Mouse (Mus musculus) neural tube, embryonic 10.5 days (tissue): Measurements from ENCODE around the gene Naxd.
A peak's percentile ranks its signal among the peaks of the same experiment; 100 is the strongest.
"Not testable (repeated sequence)": the region's sequence is repeated elsewhere in the genome, so short reads cannot be mapped to it uniquely, and the experiment has no call there.

ENCODE experiments used
- DNase-seq: peaks from one replicate; pipeline ENCODE4 v3.0.0-alpha.2; 2017; ENCODE audit warnings: low spot score; ENCODE audit errors: extremely low spot score

The Naxd gene

GRCm38 (mm10) chr8:11510971-11511370 lies 13.7 kb downstream of the Naxd start:
- DNase-seq: no peak

- DNase-seq: no peak
Measured at GRCm38 (mm10) chr8:11512711-11513110, 15.4 kb downstream of the Naxd start.

GRCm38 (mm10) chr8:11513247-11513646 lies 15.9 kb downstream of the Naxd start:
- DNase-seq: no peak

- DNase-seq: no peak
Measured at GRCm38 (mm10) chr8:11516292-11516691, 19.0 kb downstream of the Naxd start.

GRCm38 (mm10) chr8:11517366-11518055 lies 20.2 kb downstream of the Naxd start:
- DNase-seq: no peak

DNA sequence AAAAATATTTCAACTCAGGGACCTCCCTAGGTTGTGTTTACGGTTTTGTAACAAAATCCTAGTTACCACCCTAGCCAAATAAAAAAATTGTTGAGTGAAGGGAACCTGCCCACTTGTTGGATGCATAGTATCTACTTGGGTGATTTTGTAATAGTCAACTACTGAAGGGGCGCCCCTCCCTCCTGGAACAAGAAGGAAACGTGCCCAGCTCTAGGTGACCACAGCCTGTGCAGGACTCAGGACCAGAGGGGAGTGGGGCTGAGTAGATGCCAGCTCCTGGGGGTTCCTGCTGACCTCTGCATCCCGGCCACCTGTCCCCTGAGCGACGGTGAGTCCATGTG lies 20.7 kb downstream of the Naxd start:
- DNase-seq: no peak

DNA sequence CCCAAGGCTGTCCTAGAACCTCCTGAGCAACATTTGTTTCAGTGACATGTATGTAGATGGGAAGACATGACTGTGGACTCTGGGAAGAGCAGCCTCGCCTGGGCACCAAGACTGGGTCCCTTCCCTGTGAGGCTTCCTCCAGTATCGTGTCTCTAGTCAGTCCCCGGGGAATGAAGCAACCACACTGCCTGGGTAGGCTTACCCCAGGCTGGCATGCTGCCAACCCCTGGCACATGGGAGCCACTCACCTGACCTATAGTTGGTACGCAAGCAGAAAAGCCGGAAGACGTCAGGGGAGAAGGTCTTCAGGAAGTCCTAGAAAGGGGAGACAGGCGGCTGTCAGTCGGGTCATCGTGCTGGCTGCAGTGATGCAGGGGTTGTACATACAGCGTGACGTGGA lies 21.4 kb downstream of the Naxd start:
- DNase-seq: no peak

GRCm38 (mm10) chr8:11523331-11523730 lies 26.0 kb downstream of the Naxd start:
- no peak for DNase-seq

GRCm38 (mm10) chr8:11530155-11530770 lies 33.0 kb downstream of the Naxd start:
- DNase-seq: no peak

GRCm38 (mm10) chr8:11530849-11531248 lies 33.5 kb downstream of the Naxd start:
- no peak for DNase-seq

DNA sequence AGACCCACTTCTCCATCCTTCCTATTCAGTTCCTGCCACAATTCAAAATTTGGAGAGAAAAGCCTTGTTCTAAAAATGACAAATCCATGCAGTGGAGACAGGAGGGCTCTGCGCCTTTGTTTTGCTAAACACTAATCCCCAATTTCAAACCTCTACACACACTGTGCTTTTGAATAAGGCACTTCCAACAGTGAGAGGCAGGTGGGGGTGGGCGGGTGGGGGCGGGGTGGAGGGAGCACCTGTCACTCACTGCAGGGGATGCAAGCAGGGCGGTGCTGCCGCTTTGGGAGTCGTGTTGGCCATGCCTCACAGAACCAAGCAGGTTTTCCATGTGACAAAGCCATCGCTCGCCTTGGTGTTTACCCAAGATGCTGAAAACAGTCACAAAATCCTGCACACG lies 37.2 kb downstream of the Naxd start:
- no peak for DNase-seq

- DNase-seq: no peak
Measured at GRCm38 (mm10) chr8:11539049-11539448, 41.7 kb downstream of the Naxd start.

DNA sequence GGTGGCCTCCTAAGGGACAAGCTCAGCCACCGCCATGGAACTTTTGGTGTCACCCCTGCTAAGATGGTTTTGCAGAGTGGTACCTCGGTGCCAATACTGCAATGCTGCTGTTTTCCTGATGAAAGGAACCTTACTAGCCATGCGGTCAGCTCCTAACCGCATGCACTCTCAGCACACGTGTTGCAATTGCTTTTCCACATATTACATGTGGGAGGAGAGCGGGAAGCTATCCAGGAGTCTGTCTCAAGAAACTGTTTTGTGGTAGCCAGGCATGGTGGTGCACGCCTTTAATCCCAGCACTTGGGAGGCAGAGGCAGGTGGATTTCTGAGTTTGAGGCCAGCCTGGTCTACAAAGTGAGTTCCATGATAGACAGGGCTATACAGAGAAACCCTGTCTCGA lies 42.9 kb downstream of the Naxd start:
- DNase-seq: no peak

DNA sequence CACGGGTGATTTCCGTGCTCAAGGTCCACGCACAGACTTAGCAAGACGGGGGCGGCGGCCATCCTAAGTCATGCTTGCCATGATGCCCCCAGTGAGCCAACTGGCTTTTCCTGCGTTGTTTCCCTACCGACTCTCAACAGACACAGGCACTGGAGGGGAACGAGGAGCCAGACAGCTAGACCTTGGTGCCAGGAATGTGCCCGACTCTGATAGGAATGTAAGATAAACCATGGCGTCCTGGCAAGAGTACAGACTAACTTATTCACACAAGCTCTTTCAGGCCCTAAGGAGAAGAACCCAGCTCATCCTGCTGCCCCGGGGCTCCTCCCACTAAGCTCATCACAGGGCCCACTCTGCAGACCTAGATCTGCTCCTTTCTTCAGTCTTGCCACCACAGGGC lies 44.7 kb downstream of the Naxd start:
- DNase-seq: no peak

DNA sequence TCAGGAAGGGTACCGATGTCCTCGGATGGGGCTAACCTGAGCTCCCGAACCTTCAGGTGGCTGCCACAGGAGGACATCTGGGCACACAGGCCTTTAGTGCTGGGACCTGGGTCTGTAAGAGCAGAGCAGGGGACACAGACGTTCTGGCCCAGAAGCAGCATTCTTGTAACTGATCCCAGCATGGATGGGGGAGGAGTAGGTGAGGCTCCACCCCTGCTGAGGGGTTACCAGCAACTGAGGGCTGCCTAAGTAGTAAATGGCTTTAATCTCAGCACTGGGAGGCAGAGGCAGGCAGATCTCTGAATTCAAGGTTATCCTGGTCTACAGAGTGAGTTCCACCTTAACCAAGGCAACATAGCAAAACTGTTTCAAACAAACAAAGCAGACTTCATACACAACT lies 45.6 kb downstream of the Naxd start:
- no peak for DNase-seq

DNA sequence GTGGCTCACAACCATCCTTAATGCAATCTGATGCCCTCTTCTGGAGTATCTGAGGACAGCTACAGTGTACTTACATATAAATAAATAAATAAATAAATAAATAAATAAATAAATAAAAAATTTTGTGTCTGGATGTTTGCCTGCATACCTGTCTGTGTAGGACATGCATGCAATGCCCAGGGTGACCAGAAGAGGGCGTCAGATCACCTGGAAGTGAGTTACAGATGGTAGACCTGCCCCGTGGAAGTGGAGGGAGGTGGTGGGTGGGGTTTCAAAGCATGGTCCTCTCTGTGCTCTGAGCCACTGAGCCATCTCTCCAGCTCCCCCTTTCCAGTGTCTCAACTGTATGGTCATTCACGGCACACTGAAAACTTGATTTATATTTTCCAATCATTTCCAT lies 47.1 kb downstream of the Naxd start:
- peak; percentile 40 for DNase-seq

- no peak for DNase-seq
Measured at GRCm38 (mm10) chr8:11547063-11547462, 49.8 kb downstream of the Naxd start.

DNA sequence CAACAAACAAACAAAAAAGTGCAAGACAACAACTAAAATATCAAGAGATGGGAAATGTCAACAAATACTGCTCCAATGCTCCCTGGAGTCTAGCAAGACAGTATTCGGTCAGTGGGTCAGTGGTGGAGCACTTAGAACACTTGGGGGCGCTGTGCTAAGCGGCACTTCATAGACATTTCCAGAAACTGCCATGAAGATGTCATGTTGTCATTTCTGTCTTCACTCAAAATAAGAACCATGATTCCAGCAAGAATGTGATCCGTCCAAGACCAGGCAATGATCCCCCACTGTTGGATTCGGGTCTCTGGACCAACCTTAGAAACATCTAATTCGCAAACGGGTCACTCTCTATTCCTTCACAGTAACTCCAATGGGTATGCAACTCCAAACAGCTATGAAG lies 52.4 kb downstream of the Naxd start:
- peak; percentile 52 for DNase-seq

DNA sequence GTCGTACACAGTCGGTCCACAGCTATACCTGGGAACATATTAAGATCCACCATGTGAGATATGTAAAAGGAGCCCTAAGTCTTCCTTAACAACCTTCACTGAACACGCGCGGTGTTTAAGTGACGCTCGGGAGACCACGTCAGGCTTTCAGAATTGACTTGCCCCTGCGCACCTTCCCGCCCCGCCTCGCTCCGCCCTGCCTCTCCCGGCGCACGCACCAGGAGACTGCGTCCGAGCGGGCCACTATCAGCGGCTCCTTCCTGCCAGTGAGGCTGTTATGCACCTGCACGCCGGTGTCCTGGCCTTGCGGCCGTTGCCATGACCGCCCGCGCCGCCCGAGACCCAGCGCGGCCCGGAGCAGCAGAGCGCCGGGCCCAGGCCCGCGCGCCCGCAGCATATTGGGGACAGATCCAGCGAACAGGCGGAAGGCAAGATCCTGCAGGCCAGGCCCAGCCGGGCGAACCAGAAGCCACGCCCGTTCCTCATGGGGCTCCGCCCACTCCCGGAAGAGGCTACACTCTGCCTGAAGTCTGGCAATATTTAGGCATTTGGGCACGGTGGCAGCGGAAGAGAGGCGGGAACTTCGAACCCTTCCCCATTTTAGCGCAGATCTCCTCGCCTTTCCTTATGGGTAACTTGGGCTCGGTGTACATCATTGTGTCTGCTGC lies 53.1 kb downstream of the Naxd start, which contains the start of gene Cars2:
Gene Cars2, minus strand, starts transcription at position 503 of the 668 bp plus-strand sequence.
- DNase-seq: peak; percentile 89

DNA sequence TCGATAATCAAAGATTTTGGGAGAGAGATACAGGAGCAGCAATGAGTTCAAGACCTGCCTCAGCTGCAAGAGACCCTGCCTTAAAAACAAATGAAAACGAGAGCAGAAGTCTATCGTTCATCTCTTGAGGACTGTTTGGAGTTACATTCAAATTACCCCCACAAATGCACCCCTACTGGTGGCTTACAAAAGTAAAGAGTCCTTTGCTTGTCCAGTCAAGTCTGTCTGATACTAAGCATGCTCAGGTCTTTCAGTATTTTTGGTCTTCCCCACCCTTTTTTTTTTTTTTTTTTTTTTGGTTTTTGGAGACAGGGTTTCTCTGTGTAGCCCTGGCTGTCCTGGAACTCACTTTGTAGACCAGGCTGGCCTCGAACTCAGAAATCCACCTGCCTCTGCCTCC lies 54.2 kb downstream of the Naxd start:
- not testable (repeated sequence) for DNase-seq

- no peak for DNase-seq
Measured at GRCm38 (mm10) chr8:11552390-11552789, 55.1 kb downstream of the Naxd start.

GRCm38 (mm10) chr8:11554799-11555719 lies 57.8 kb downstream of the Naxd start, which contains the start of gene Ing1:
Gene Ing1 (plus strand): TSS chr8:11555571.
- peak; percentile 94 for DNase-seq
